ENCODE assay signal across 11 mouse cellular contexts in the genomic region with DNA sequence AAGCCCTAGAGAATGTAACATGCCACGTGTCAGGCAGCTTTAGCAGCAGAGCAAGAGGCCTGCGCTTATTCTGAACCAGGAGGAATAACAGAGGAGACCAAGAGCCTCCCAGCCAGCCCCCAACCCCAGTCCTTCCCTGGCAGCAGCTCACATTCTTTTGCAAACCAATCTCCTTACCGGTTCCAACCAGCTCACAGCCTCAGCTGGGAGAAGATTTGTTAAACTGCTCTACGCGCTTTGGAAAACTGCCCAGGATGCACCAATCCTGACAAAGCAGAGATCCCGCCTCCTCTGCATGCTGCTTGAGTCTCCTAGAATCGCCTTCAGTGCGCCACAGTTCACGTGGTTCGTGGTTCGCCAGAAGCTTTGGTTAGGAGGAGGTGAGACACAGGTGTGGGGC. TPM values are rescaled to one million over a fixed set of nuclear protein-coding genes. Genes with fewer than 3 reads are reported as not detected.
DNase-seq lines count a peak whose midpoint lies in the region; ATAC-seq lines count a peak whose summit lies in the region.
"Had no signal": no experiment of that assay in that cellular context is flagged by ENCODE, and none has a peak within 500 bp of the region (broad histone marks: within the 10 kb centered on the region; RNA-seq: fewer than 3 reads in every experiment).

No protein-coding gene starts in this region.

- WGBS in embryonic facial prominence, embryonic 11.5 days: 46% methylated on average over 11 of the region's 11 CpGs
- WGBS in embryonic facial prominence, embryonic 10.5 days: 53% methylated on average over 11 of the region's 11 CpGs
- 43% methylated on average over 11 of the region's 11 CpGs for WGBS in limb, embryonic 13.5 days
- WGBS in limb, embryonic 10.5 days: 51% methylated on average over 11 of the region's 11 CpGs
- WGBS in forebrain, embryonic 15.5 days: 34% methylated on average over 11 of the region's 11 CpGs
- 46% methylated on average over 11 of the region's 11 CpGs for WGBS in neural tube, embryonic 15.5 days

- no peaks in the 10 kb centered on the region for H3K9me3 ChIP-seq in embryonic facial prominence, embryonic 11.5 days (replicated peaks; ENCODE audit: control insufficient read depth, low read length)
- no peaks in the 10 kb centered on the region for H3K9me3 ChIP-seq in embryonic facial prominence, embryonic 10.5 days
- no peaks in the 10 kb centered on the region for H3K9me3 ChIP-seq in limb, embryonic 13.5 days
- no peaks in the 10 kb centered on the region for H3K9me3 ChIP-seq in limb, embryonic 10.5 days (replicated peaks)
- no peaks in the 10 kb centered on the region for H3K9me3 ChIP-seq in forebrain, embryonic 15.5 days
- H3K9me3 ChIP-seq in neural tube, embryonic 15.5 days (replicated peaks): no peaks in the 10 kb centered on the region

- H3K9ac ChIP-seq in embryonic facial prominence, embryonic 11.5 days (replicated peaks; ENCODE audit: low read length): no peak overlapping the region
- H3K9ac ChIP-seq in limb, embryonic 13.5 days: no peak overlapping the region
- no peak overlapping the region for H3K9ac ChIP-seq in forebrain, embryonic 15.5 days (replicated peaks)
- H3K9ac ChIP-seq in neural tube, embryonic 15.5 days (replicated peaks): no peak overlapping the region

- peak; percentile 28 for DNase-seq in embryonic facial prominence, embryonic 11.5 days (ENCODE audit: low spot score)
- DNase-seq in embryonic facial prominence, embryonic 10.5 days (ENCODE audit: low spot score): no peak
- DNase-seq in limb, embryonic 10.5 days (ENCODE audit: low spot score): no peak
- no peak for DNase-seq in urinary bladder, postnatal 4 days (ENCODE audit: low spot score in 2 of 2)
- no peak for DNase-seq in spleen, postnatal 4 days (ENCODE audit: low spot score in 2 of 2)

- H3K27me3 ChIP-seq in embryonic facial prominence, embryonic 11.5 days (ENCODE audit: control insufficient read depth, insufficient read depth, low read length): peaks cover 9% of the 10 kb centered on the region
- peaks cover 58% of the 10 kb centered on the region for H3K27me3 ChIP-seq in embryonic facial prominence, embryonic 10.5 days (replicated peaks; ENCODE audit: low read depth, poor library complexity, severe bottlenecking)
- H3K27me3 ChIP-seq in limb, embryonic 13.5 days: peaks cover 60% of the 10 kb centered on the region
- peaks cover 60% of the 10 kb centered on the region for H3K27me3 ChIP-seq in limb, embryonic 10.5 days (ENCODE audit: low read depth, poor library complexity, severe bottlenecking)
- H3K27me3 ChIP-seq in forebrain, embryonic 15.5 days: no peaks in the 10 kb centered on the region
- H3K27me3 ChIP-seq in neural tube, embryonic 15.5 days (replicated peaks): peaks cover 13% of the 10 kb centered on the region

- H3K4me1 ChIP-seq in embryonic facial prominence, embryonic 11.5 days (ENCODE audit: control insufficient read depth, insufficient read depth, low read length): no peaks in the 10 kb centered on the region
- peaks cover 16% of the 10 kb centered on the region; the same call in 1 of the 2 replicates for H3K4me1 ChIP-seq in embryonic facial prominence, embryonic 10.5 days
- no peaks in the 10 kb centered on the region for H3K4me1 ChIP-seq in limb, embryonic 13.5 days
- peaks cover 6% of the 10 kb centered on the region; the same call in 1 of the 2 replicates for H3K4me1 ChIP-seq in limb, embryonic 10.5 days
- peaks cover 28% of the 10 kb centered on the region for H3K4me1 ChIP-seq in forebrain, embryonic 15.5 days
- peaks cover 16% of the 10 kb centered on the region for H3K4me1 ChIP-seq in neural tube, embryonic 15.5 days

- H3K4me2 ChIP-seq in embryonic facial prominence, embryonic 11.5 days (ENCODE audit: low read depth, low read length): no peak overlapping the region
- H3K4me2 ChIP-seq in limb, embryonic 13.5 days (replicated peaks): no peak overlapping the region
- 0 out of 2 replicates have a peak overlapping the region, but pooled peaks have one; percentile 1 for H3K4me2 ChIP-seq in forebrain, embryonic 15.5 days (replicated peaks)
- peak overlapping the region; percentile 16 for H3K4me2 ChIP-seq in neural tube, embryonic 15.5 days
- H3K4me2 ChIP-seq: liver, embryonic 11.5 days had no signal

- no peak overlapping the region for H3K27ac ChIP-seq in embryonic facial prominence, embryonic 11.5 days (replicated peaks; ENCODE audit: low read depth, low read length)
- no peak overlapping the region for H3K27ac ChIP-seq in embryonic facial prominence, embryonic 10.5 days (replicated peaks)
- H3K27ac ChIP-seq in limb, embryonic 13.5 days: no peak overlapping the region
- H3K27ac ChIP-seq in limb, embryonic 10.5 days: no peak overlapping the region
- H3K27ac ChIP-seq in forebrain, embryonic 15.5 days (replicated peaks): no peak overlapping the region
- no peak overlapping the region for H3K27ac ChIP-seq in neural tube, embryonic 15.5 days (replicated peaks)
- H3K27ac ChIP-seq: layer of hippocampus, adult 2 months had no signal

- no peak for ATAC-seq in embryonic facial prominence, embryonic 11.5 days (replicated peaks; ENCODE audit: insufficient number of reproducible peaks, low FRiP score, low TSS enrichment, low read depth)
- ATAC-seq in limb, embryonic 13.5 days (ENCODE audit: low FRiP score, low read depth): peak; percentile 54; the same call in 1 of the 2 replicates
- peak; percentile 20 for ATAC-seq in forebrain, embryonic 15.5 days (replicated peaks)
- peak; percentile 59 for ATAC-seq in neural tube, embryonic 15.5 days (ENCODE audit: low FRiP score)

- H3K36me3 ChIP-seq in embryonic facial prominence, embryonic 11.5 days (replicated peaks; ENCODE audit: control insufficient read depth, insufficient read depth, low read depth, low read length): no peaks in the 10 kb centered on the region
- H3K36me3 ChIP-seq in embryonic facial prominence, embryonic 10.5 days (replicated peaks): no peaks in the 10 kb centered on the region
- no peaks in the 10 kb centered on the region for H3K36me3 ChIP-seq in limb, embryonic 13.5 days
- H3K36me3 ChIP-seq in limb, embryonic 10.5 days: no peaks in the 10 kb centered on the region
- H3K36me3 ChIP-seq in forebrain, embryonic 15.5 days: no peaks in the 10 kb centered on the region
- no peaks in the 10 kb centered on the region for H3K36me3 ChIP-seq in neural tube, embryonic 15.5 days

- H3K4me3 ChIP-seq in embryonic facial prominence, embryonic 11.5 days (ENCODE audit: low read depth, low read length): no peak overlapping the region
- no peak overlapping the region for H3K4me3 ChIP-seq in embryonic facial prominence, embryonic 10.5 days
- no peak overlapping the region for H3K4me3 ChIP-seq in limb, embryonic 13.5 days
- no peak overlapping the region for H3K4me3 ChIP-seq in limb, embryonic 10.5 days
- H3K4me3 ChIP-seq in forebrain, embryonic 15.5 days: no peak overlapping the region
- no peak overlapping the region for H3K4me3 ChIP-seq in neural tube, embryonic 15.5 days (replicated peaks)
- H3K4me3 ChIP-seq: layer of hippocampus, adult 2 months had no signal

RNA-seq across cellular contexts. Expression of a gene that starts 51.8 kb away (rescaled TPM):
- not detected in 2 replicates for polyA plus RNA-seq in embryonic facial prominence, embryonic 11.5 days (2014; fragmentation: Nextera tagmentation; extraction: Ambion mirVana)
- polyA plus RNA-seq in embryonic facial prominence, embryonic 10.5 days (2016; fragmentation: Nextera tagmentation; extraction: Ambion mirVana): not detected in 2 replicates
- polyA plus RNA-seq in limb, embryonic 13.5 days (2015; fragmentation: Nextera tagmentation; extraction: Ambion mirVana): not detected in 2 replicates
- not detected in 2 replicates for polyA plus RNA-seq in limb, embryonic 10.5 days (2016; fragmentation: Nextera tagmentation; extraction: Ambion mirVana)
- polyA plus RNA-seq in forebrain, embryonic 15.5 days (2015; fragmentation: Nextera tagmentation; extraction: Ambion mirVana): not detected in 2 replicates
- polyA plus RNA-seq in neural tube, embryonic 15.5 days (2015; fragmentation: Nextera tagmentation; extraction: Ambion mirVana): not detected in 2 replicates
- polyA plus RNA-seq: liver, embryonic 11.5 days; stomach, embryonic 14.5 days had no signal

Comparison
In these comparisons a context has a peak if more than half of its experiments do, and no peak if none do; other contexts are left out.
1. H3K4me2 ChIP-seq: peak in forebrain, embryonic 15.5 days (single experiment) and neural tube, embryonic 15.5 days (single experiment); none in embryonic facial prominence, embryonic 11.5 days (single experiment) and limb, embryonic 13.5 days (single experiment).